Mouse (Mus musculus) erythroblast, embryonic 14.5 days (primary cell): ENCODE data around the gene Sez6. TPM values are rescaled to one million over a fixed set of nuclear protein-coding genes. Genes with fewer than 3 reads are reported as not detected.

Experiments
- H3K27me3 ChIP-seq: 2 replicates; pipeline ENCODE4 v1.6.1; 2012; ENCODE audit warnings: inconsistent platforms; ENCODE audit not compliant: control insufficient read depth
- H3K36me3 ChIP-seq: 2 replicates; pipeline ENCODE4 v1.6.1; 2012; ENCODE audit warnings: mild to moderate bottlenecking, inconsistent platforms; ENCODE audit not compliant: control insufficient read depth
- H3K4me1 ChIP-seq: 2 replicates; pipeline ENCODE4 v1.6.1; 2012; ENCODE audit warnings: inconsistent platforms; ENCODE audit not compliant: control insufficient read depth
- H3K4me3 ChIP-seq: replicated peaks from 2 replicates; pipeline ENCODE3; 2012; ENCODE audit warnings: moderate library complexity, mild to moderate bottlenecking, inconsistent platforms
- H3K9me3 ChIP-seq: 2 replicates; pipeline ENCODE4 v1.6.1; 2012; ENCODE audit warnings: low read length, inconsistent platforms, mixed read lengths; ENCODE audit not compliant: control insufficient read depth
- GATA1 ChIP-seq: IDR thresholded peaks from 2 replicates; pipeline ENCODE4 v1.6.1; 2012; ENCODE audit warnings: low read length, inconsistent platforms, mixed read lengths
- TAL1 ChIP-seq: IDR thresholded peaks from 3 replicates; pipeline ENCODE4 v1.6.1; 2012; ENCODE audit warnings: low read length, inconsistent platforms, mixed read lengths
- polyA plus RNA-seq: library from polyadenylated mRNA; stranded (reverse); fragments of >175 nt; gene quantifications from 2 replicates; pipeline ENCODE4 v1.2.3, GENCODE M21; 2012

The Sez6 gene
- polyA plus RNA-seq, 1 experiment = not detected

GRCm38 (mm10) chr11:77893787-77894718 lies 36.5 kb upstream of the Sez6 start, which contains the start of gene Pipox:
Gene Pipox, minus strand, starts transcription at chr11:77894096.
- no peaks in the 10 kb centered on the region for H3K36me3 ChIP-seq
- peaks cover 52% of the 10 kb centered on the region for H3K27me3 ChIP-seq
- no peaks in the 10 kb centered on the region for H3K4me1 ChIP-seq
- peak within 1 kb of the TSS; percentile 42 for H3K4me3 ChIP-seq
- TF ChIP-seq TAL1 = no peak
- no peak for TF ChIP-seq GATA1
- H3K9me3 ChIP-seq = no peaks in the 10 kb centered on the region

- Histone ChIP-seq H3K4me3 (no peak overlapping the region), H3K9me3 (no peaks in the 10 kb centered on the region), H3K27me3 (peaks cover 56% of the 10 kb centered on the region), H3K4me1 (no peaks in the 10 kb centered on the region), H3K36me3 (no peaks in the 10 kb centered on the region)
- TF ChIP-seq GATA1 (no peak), TAL1 (no peak)
Observed at GRCm38 (mm10) chr11:77894967-77895366, 35.6 kb upstream of the Sez6 start.

GRCm38 (mm10) chr11:77896011-77896410 lies 34.6 kb upstream of the Sez6 start:
- Histone ChIP-seq H3K4me3 (no peak overlapping the region), H3K9me3 (no peaks in the 10 kb centered on the region), H3K27me3 (peaks cover 58% of the 10 kb centered on the region), H3K4me1 (no peaks in the 10 kb centered on the region), H3K36me3 (no peaks in the 10 kb centered on the region)
- no peak for TF ChIP-seq TAL1
- TF ChIP-seq GATA1 = no peak

- no peak for TF ChIP-seq TAL1
- TF ChIP-seq GATA1 = no peak
- H3K9me3 ChIP-seq = no peaks in the 10 kb centered on the region
- H3K36me3 ChIP-seq = no peaks in the 10 kb centered on the region
- H3K27me3 ChIP-seq = peaks cover 60% of the 10 kb centered on the region
- H3K4me3 ChIP-seq = no peak overlapping the region
- H3K4me1 ChIP-seq = no peaks in the 10 kb centered on the region
Observed at GRCm38 (mm10) chr11:77896480-77896819, 34.1 kb upstream of the Sez6 start.

GRCm38 (mm10) chr11:77896820-77897805 lies 33.5 kb upstream of the Sez6 start:
- no peaks in the 10 kb centered on the region for H3K36me3 ChIP-seq
- H3K27me3 ChIP-seq = peaks cover 62% of the 10 kb centered on the region
- H3K4me3 ChIP-seq = no peak overlapping the region
- H3K4me1 ChIP-seq = no peaks in the 10 kb centered on the region
- no peaks in the 10 kb centered on the region for H3K9me3 ChIP-seq
- no peak for TF ChIP-seq GATA1
- TF ChIP-seq TAL1 = no peak

GRCm38 (mm10) chr11:77900187-77900586 lies 30.4 kb upstream of the Sez6 start:
- Histone ChIP-seq H3K27me3 (peaks cover 60% of the 10 kb centered on the region), H3K4me1 (no peaks in the 10 kb centered on the region), H3K4me3 (no peak overlapping the region), H3K36me3 (no peaks in the 10 kb centered on the region), H3K9me3 (no peaks in the 10 kb centered on the region)
- TF ChIP-seq TAL1 (no peak), GATA1 (no peak)

GRCm38 (mm10) chr11:77900696-77901095 lies 29.9 kb upstream of the Sez6 start:
- no peaks in the 10 kb centered on the region for H3K9me3 ChIP-seq

GRCm38 (mm10) chr11:77901366-77901765 lies 29.2 kb upstream of the Sez6 start:
- TF ChIP-seq TAL1 (no peak), GATA1 (no peak)
- Histone ChIP-seq H3K4me3 (no peak overlapping the region), H3K4me1 (no peaks in the 10 kb centered on the region), H3K27me3 (peaks cover 54% of the 10 kb centered on the region), H3K36me3 (no peaks in the 10 kb centered on the region), H3K9me3 (no peaks in the 10 kb centered on the region)

More at GRCm38 (mm10) chr11:77900696-77901095, 29.9 kb upstream of the Sez6 start:
- H3K4me1 ChIP-seq = no peaks in the 10 kb centered on the region
- H3K4me3 ChIP-seq = no peak overlapping the region
- TF ChIP-seq TAL1 (no peak), GATA1 (no peak)
- peaks cover 58% of the 10 kb centered on the region for H3K27me3 ChIP-seq
- no peaks in the 10 kb centered on the region for H3K36me3 ChIP-seq

- TF ChIP-seq GATA1 (no peak), TAL1 (no peak)
- Histone ChIP-seq H3K9me3 (no peaks in the 10 kb centered on the region), H3K27me3 (peaks cover 52% of the 10 kb centered on the region)
Observed at GRCm38 (mm10) chr11:77901775-77902355, 28.7 kb upstream of the Sez6 start.

More at GRCm38 (mm10) chr11:77901775-77902355, 28.7 kb upstream of the Sez6 start:
- Histone ChIP-seq H3K4me3 (no peak overlapping the region), H3K4me1 (no peaks in the 10 kb centered on the region), H3K36me3 (no peaks in the 10 kb centered on the region)
